14 mouse cellular contexts compared by ENCODE assay signal in the genomic region with DNA sequence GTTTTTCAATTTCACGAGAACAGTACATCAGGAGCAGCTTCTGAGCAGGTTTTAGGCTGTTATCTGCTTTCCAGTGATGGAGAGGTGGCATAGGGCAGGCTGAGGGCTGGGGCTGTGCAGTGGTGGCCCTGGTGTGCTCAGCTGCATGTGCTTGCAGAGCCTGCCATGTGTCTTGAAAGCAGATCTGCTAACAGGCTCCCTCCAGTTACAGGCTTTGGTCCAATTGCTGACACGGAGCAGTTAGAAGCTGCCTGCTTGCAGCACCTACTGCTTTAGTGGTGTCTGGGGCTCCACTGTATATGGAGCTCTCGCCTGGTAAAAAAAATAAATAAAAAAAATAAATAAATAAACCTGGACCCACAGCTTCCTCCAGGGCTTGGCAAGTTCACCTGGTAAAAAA. TPM values are rescaled to one million over a fixed set of nuclear protein-coding genes. Genes with fewer than 3 reads are reported as not detected.
DNase-seq lines count a peak whose midpoint lies in the region; ATAC-seq lines count a peak whose summit lies in the region.
"Had no signal": no experiment of that assay in that cellular context is flagged by ENCODE, and none has a peak within 500 bp of the region (broad histone marks: within the 10 kb centered on the region; RNA-seq: fewer than 3 reads in every experiment).

No protein-coding gene starts in this region.

- WGBS in liver, embryonic 15.5 days (ENCODE audit: insufficient replicate concordance), result 48% methylated on average over 3 of the region's 3 CpGs
- 69% methylated on average over 3 of the region's 3 CpGs for WGBS in hindbrain, embryonic 14.5 days
- WGBS in neural tube, embryonic 13.5 days, result 74% methylated on average over 3 of the region's 3 CpGs

- no peak for ATAC-seq in liver, embryonic 15.5 days (ENCODE audit: insufficient read depth)
- ATAC-seq in hindbrain, embryonic 14.5 days (ENCODE audit: low FRiP score), result no peak
- ATAC-seq in neural tube, embryonic 13.5 days (ENCODE audit: low read depth), result no peak

- no peak overlapping the region for H3K27ac ChIP-seq in liver, embryonic 15.5 days (replicated peaks)
- no peak overlapping the region for H3K27ac ChIP-seq in hindbrain, embryonic 14.5 days
- H3K27ac ChIP-seq in neural tube, embryonic 13.5 days (replicated peaks), result no peak overlapping the region
- H3K27ac ChIP-seq: stomach, postnatal 0 days had no signal

- no peaks in the 10 kb centered on the region for H3K9me3 ChIP-seq in liver, embryonic 15.5 days (replicated peaks)
- no peaks in the 10 kb centered on the region for H3K9me3 ChIP-seq in hindbrain, embryonic 14.5 days (ENCODE audit: control insufficient read depth, low read length)
- H3K9me3 ChIP-seq in neural tube, embryonic 13.5 days, result no peaks in the 10 kb centered on the region

- H3K9ac ChIP-seq in liver, embryonic 15.5 days, result no peak overlapping the region
- peak overlapping the region; percentile 99 for H3K9ac ChIP-seq in hindbrain, embryonic 14.5 days
- H3K9ac ChIP-seq in neural tube, embryonic 13.5 days, result peak overlapping the region; percentile 95

- peak; percentile 60 for DNase-seq in gastrocnemius, adult 18-20 months (ENCODE audit: low spot score)
- DNase-seq in gastrocnemius, postnatal 10 days, result no peak
- DNase-seq in liver, result no peak
- no peak for DNase-seq in hindbrain, embryonic 14.5 days (ENCODE audit: low spot score)
- no peak for DNase-seq in urinary bladder, postnatal 25 days (ENCODE audit: low spot score)
- no peak for DNase-seq in cerebellum, adult 11 months
- DNase-seq: cerebellum, adult 9-11 months; heart, postnatal 36 days; lung, postnatal 14 days; thymus, postnatal 4 days had no signal

- H3K36me3 ChIP-seq in liver, embryonic 15.5 days (replicated peaks), result 0 out of 2 replicates have a peak, but pooled peaks cover 3% of the 10 kb centered on the region
- H3K36me3 ChIP-seq in hindbrain, embryonic 14.5 days (replicated peaks; ENCODE audit: control insufficient read depth, insufficient read depth), result peaks cover 59% of the 10 kb centered on the region
- H3K36me3 ChIP-seq in neural tube, embryonic 13.5 days, result peaks cover 56% of the 10 kb centered on the region

- H3K4me3 ChIP-seq in liver, embryonic 15.5 days (replicated peaks), result no peak overlapping the region
- H3K4me3 ChIP-seq in hindbrain, embryonic 14.5 days (replicated peaks; ENCODE audit: low read length), result peak overlapping the region; percentile 75
- H3K4me3 ChIP-seq in neural tube, embryonic 13.5 days, result peak overlapping the region; percentile 82

- peaks cover 52% of the 10 kb centered on the region for H3K27me3 ChIP-seq in liver, embryonic 15.5 days
- no peaks in the 10 kb centered on the region for H3K27me3 ChIP-seq in hindbrain, embryonic 14.5 days (ENCODE audit: control insufficient read depth, insufficient read depth, low read length)
- 0 out of 2 replicates have a peak, but pooled peaks cover under 1% of the 10 kb centered on the region for H3K27me3 ChIP-seq in neural tube, embryonic 13.5 days

- peak overlapping the region; percentile 1; the same call in 1 of the 2 replicates for H3K4me2 ChIP-seq in liver, embryonic 15.5 days
- peak overlapping the region; percentile 86 for H3K4me2 ChIP-seq in hindbrain, embryonic 14.5 days (replicated peaks)
- peak overlapping the region; percentile 82 for H3K4me2 ChIP-seq in neural tube, embryonic 13.5 days
- H3K4me2 ChIP-seq: heart, embryonic 11.5 days had no signal

- peaks cover 8% of the 10 kb centered on the region; the same call in 1 of the 2 replicates for H3K4me1 ChIP-seq in liver, embryonic 15.5 days (replicated peaks)
- peaks cover 62% of the 10 kb centered on the region for H3K4me1 ChIP-seq in hindbrain, embryonic 14.5 days (replicated peaks; ENCODE audit: control insufficient read depth, insufficient read depth, low read length)
- peaks cover 86% of the 10 kb centered on the region for H3K4me1 ChIP-seq in neural tube, embryonic 13.5 days (replicated peaks)

RNA-seq across cellular contexts. Expression of gene Fam20c, which starts 4.2 kb away (rescaled TPM):
- total RNA-seq in gastrocnemius, adult 18-20 months (2021), result 10 to 100 TPM; 22.4 to 24.6 TPM
- total RNA-seq in gastrocnemius, postnatal 10 days (2021), result 10 to 100 TPM; 29.2 to 41.6 TPM
- 11.1 and 14.3 TPM in 2 replicates for polyA plus RNA-seq in liver, embryonic 15.5 days (2015; fragmentation: Nextera tagmentation; extraction: Ambion mirVana)
- polyA plus RNA-seq in hindbrain, embryonic 14.5 days (2014; fragmentation: Nextera tagmentation; extraction: Ambion mirVana), result 63.5 and 72.0 TPM in 2 replicates
- 50.3 and 51.3 TPM in 2 replicates for polyA plus RNA-seq in neural tube, embryonic 13.5 days (2015; fragmentation: Nextera tagmentation; extraction: Ambion mirVana)

Comparison
In these comparisons a context has a peak if more than half of its experiments do, and no peak if none do; other contexts are left out.
1. H3K4me2 ChIP-seq: peak in every context shown above with its lines; median percentile 86 in hindbrain, embryonic 14.5 days; 82 in neural tube, embryonic 13.5 days; 1 in liver, embryonic 15.5 days.